Mouse (Mus musculus): ENCODE data around the gene Rragd. TPM values are rescaled to one million over a fixed set of nuclear protein-coding genes. Genes with fewer than 3 reads are reported as not detected.

Gene Rragd
- polyA plus RNA-seq, 1 experiment from 2014 or later: 26.8 TPM

DNA sequence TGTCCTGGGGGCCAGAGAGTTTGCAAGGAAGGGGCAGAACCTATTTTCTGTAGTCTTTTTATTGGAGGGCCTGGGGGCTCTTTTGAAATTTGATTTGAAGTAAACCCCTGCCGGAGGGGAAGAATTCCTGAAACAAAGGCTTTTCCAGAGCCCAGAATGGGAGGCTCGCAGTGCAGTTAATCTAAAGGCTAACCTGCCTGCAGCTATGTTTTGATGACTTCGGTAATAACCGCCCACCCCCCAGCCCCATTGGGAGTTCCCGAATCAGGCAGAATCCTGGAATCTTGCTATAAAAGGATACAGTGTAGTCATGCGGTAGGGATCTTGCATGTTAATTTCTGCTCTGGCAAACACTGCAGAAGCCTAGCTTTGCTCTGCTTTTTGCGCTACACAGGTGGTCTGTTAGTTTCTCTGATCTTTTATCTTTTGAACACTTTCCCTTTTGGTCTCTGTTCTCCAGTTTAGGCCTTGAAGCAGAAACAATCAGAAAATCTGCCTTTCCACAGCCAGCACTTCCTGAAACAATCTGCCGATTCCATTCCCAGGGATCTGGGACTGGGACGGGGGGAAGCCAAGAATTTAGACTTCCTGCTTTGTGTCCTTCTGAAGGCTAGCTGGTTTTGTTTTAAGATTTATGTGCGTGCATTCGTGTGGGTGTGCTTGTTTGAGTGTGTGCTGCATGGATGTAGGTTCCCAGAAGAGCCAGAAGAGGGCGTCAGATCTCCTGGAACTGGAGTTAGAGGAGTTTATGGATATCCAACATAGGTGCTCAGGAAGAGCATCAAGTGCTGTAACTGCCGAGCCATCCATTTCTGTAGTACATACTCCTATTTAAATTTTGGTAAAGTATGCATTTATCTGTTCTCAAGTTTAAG lies 2.2 kb downstream of the Rragd start:
- Histone ChIP-seq H3K4me2 (ENCODE audit: low read length) (peak overlapping the region; percentile 100), H3K9ac (ENCODE audit: low read depth, low read length) (no peak overlapping the region), H3K4me3 (replicated peaks; ENCODE audit: low read depth, low read length) (peak overlapping the region; percentile 70), H3K27ac (peak overlapping the region; percentile 42; the same call in 1 of the 2 replicates), H3K36me3 (ENCODE audit: insufficient read depth, low read length) (no peaks in the 10 kb centered on the region), H3K4me1 (replicated peaks; ENCODE audit: insufficient read depth, low read length) (peaks cover 12% of the 10 kb centered on the region), H3K27me3 (ENCODE audit: insufficient read depth, low read length) (no peaks in the 10 kb centered on the region), H3K9me3 (replicated peaks; ENCODE audit: low read length) (no peaks in the 10 kb centered on the region)
- peak; percentile 58 for DNase-seq (ENCODE audit: low spot score)
- WGBS: 20% methylated on average over 13 of the region's 13 CpGs
- no peak for ATAC-seq (replicated peaks; ENCODE audit: low FRiP score, low read depth)
- peak; percentile 60 for TF ChIP-seq CTCF (IDR thresholded peaks at IDR 0.05; ENCODE audit: low read depth)

DNA sequence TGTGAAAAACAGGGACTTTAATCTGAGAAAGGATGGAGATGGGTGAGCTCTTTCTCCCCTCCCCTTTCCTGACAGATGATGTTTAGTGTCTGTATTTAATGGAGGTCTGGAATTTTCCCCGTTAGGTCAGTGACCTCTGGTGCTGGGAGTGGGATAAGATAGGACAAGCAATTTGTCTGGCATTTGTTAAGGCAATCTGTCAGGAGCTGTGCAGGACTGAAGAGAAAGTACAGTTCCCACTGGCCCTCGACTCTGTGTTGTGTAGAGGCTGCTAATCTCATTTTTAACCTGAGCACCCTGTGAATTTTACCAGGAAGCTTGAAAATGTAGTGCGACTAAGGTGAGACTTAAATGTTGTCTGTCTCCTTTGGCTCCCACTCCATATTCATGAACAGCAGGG lies 2.8 kb downstream of the Rragd start:
- DNase-seq (ENCODE audit: low spot score): no peak
- TF ChIP-seq CTCF (IDR thresholded peaks at IDR 0.05; ENCODE audit: low read depth): no peak
- no peak for ATAC-seq (replicated peaks; ENCODE audit: low FRiP score, low read depth)
- 22% methylated on average over 3 of the region's 3 CpGs for WGBS
- Histone ChIP-seq H3K27me3 (ENCODE audit: insufficient read depth, low read length) (no peaks in the 10 kb centered on the region), H3K4me1 (replicated peaks; ENCODE audit: insufficient read depth, low read length) (peaks cover 12% of the 10 kb centered on the region), H3K9ac (ENCODE audit: low read depth, low read length) (no peak overlapping the region), H3K36me3 (ENCODE audit: insufficient read depth, low read length) (no peaks in the 10 kb centered on the region), H3K9me3 (replicated peaks; ENCODE audit: low read length) (no peaks in the 10 kb centered on the region), H3K4me2 (ENCODE audit: low read length) (no peak overlapping the region), H3K27ac (no peak overlapping the region), H3K4me3 (replicated peaks; ENCODE audit: low read depth, low read length) (no peak overlapping the region)

DNA sequence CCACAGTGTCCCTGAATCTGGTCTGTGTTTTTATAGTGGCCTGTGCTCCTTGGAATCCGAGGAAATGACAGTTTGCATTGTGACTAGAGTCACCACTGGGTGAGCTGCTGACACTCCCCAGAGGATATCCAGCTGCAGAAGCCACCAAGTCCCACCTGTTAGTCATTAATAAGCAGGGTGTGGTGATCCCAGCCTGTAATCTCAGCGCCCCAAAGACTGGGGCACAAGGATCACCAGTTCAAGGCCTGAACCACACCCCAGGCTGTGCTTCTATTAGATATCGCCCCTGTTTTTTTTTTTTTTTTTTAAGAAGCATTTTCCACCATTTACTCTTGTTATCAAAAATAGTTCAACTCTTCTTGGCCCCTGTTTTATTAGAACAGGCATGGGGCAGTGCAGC lies 4.2 kb downstream of the Rragd start:
- Histone ChIP-seq H3K4me3 (replicated peaks; ENCODE audit: low read depth, low read length) (no peak overlapping the region), H3K9me3 (replicated peaks; ENCODE audit: low read length) (no peaks in the 10 kb centered on the region), H3K27me3 (ENCODE audit: insufficient read depth, low read length) (no peaks in the 10 kb centered on the region), H3K4me2 (ENCODE audit: low read length) (no peak overlapping the region), H3K9ac (ENCODE audit: low read depth, low read length) (no peak overlapping the region), H3K27ac (no peak overlapping the region), H3K36me3 (ENCODE audit: insufficient read depth, low read length) (no peaks in the 10 kb centered on the region), H3K4me1 (replicated peaks; ENCODE audit: insufficient read depth, low read length) (peaks cover 12% of the 10 kb centered on the region)
- ATAC-seq (replicated peaks; ENCODE audit: low FRiP score, low read depth) (no peak), DNase-seq (ENCODE audit: low spot score) (no peak)
- TF ChIP-seq CTCF (IDR thresholded peaks at IDR 0.05; ENCODE audit: low read depth): no peak
- WGBS: 60% methylated on average over 3 of the region's 3 CpGs

DNA sequence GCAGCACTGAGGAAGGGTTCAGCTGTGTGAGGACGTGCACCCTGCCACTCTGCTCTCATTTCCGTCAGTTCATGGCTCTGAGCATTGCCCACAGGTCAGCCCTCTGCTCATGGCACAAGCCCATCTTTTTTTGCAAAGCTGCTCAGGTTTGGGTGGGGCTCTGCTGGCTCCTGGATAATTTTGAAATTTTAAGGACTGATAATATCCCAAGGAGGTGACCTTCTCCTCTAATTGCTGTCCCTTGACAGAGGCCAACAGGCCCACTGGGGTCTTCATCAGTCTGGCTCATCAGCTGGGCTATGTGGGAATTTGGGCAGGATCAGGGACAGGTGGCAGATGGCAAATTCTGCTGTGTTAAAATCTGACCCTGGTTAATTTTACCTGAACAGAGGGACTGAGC lies 6.5 kb downstream of the Rragd start:
- Histone ChIP-seq H3K4me1 (replicated peaks; ENCODE audit: insufficient read depth, low read length) (peaks cover 11% of the 10 kb centered on the region), H3K4me3 (replicated peaks; ENCODE audit: low read depth, low read length) (no peak overlapping the region), H3K9ac (ENCODE audit: low read depth, low read length) (no peak overlapping the region), H3K36me3 (ENCODE audit: insufficient read depth, low read length) (no peaks in the 10 kb centered on the region), H3K9me3 (replicated peaks; ENCODE audit: low read length) (no peaks in the 10 kb centered on the region), H3K27ac (no peak overlapping the region), H3K4me2 (ENCODE audit: low read length) (no peak overlapping the region), H3K27me3 (ENCODE audit: insufficient read depth, low read length) (no peaks in the 10 kb centered on the region)
- WGBS: 83% methylated on average over 2 of the region's 2 CpGs
- TF ChIP-seq CTCF (IDR thresholded peaks at IDR 0.05; ENCODE audit: low read depth): no peak
- DNase-seq (ENCODE audit: low spot score): no peak
- ATAC-seq (replicated peaks; ENCODE audit: low FRiP score, low read depth): no peak

DNA sequence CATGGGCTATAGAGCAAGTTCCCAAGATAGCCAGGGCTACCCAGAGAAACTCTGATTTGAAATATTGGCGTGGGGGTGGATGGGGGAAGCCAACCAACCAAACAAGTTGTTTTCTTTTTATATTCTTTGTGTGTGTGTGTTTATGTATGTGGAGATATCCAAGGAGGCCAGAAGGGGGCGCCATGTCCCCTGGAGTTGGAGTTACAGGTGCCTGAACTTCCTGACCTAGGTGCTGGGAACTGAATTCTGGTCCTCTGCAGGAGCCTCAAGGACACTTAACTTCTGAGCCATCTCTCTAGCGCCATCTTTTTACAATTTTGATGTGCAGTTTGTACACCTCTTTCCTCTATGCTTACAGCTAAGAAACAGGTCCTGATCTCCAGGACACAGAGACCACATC lies 11.3 kb downstream of the Rragd start:
- H3K4me3 ChIP-seq (replicated peaks; ENCODE audit: low read depth, low read length): no peak overlapping the region
- no peak overlapping the region for H3K27ac ChIP-seq
- H3K9me3 ChIP-seq (replicated peaks; ENCODE audit: low read length): no peaks in the 10 kb centered on the region
- no peaks in the 10 kb centered on the region for H3K27me3 ChIP-seq (ENCODE audit: insufficient read depth, low read length)
- no peak overlapping the region for H3K4me2 ChIP-seq (ENCODE audit: low read length)
- no peaks in the 10 kb centered on the region for H3K4me1 ChIP-seq (replicated peaks; ENCODE audit: insufficient read depth, low read length)
- TF ChIP-seq CTCF (IDR thresholded peaks at IDR 0.05; ENCODE audit: low read depth): no peak
- 71% methylated on average over 3 of the region's 3 CpGs for WGBS
- no peak for DNase-seq (ENCODE audit: low spot score)
- no peak for ATAC-seq (replicated peaks; ENCODE audit: low FRiP score, low read depth)
- no peaks in the 10 kb centered on the region for H3K36me3 ChIP-seq (ENCODE audit: insufficient read depth, low read length)
- H3K9ac ChIP-seq (ENCODE audit: low read depth, low read length): no peak overlapping the region

DNA sequence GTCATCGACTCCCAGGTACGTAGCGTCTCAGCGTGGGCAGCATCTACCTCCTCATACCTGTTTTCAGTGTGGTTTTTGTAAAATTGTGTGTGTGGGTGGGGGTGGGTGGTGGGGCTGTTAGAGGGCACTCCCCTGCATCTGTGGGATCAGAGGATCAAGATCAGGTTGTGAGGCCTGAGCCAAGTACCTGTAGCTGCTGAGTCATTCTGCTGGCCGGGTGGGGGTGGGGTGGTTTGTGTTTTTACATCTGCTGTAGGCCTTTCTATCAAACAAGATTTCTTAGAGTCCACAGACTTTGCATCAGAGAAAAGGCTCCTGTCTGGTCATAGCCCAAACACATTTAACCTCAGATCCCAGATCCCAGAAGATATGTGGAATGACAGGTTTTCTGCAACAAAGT lies 13.2 kb downstream of the Rragd start:
- 96% methylated on average over 5 of the region's 5 CpGs for WGBS
- Histone ChIP-seq H3K9me3 (replicated peaks; ENCODE audit: low read length) (no peaks in the 10 kb centered on the region), H3K27ac (no peak overlapping the region), H3K4me3 (replicated peaks; ENCODE audit: low read depth, low read length) (no peak overlapping the region), H3K36me3 (ENCODE audit: insufficient read depth, low read length) (no peaks in the 10 kb centered on the region), H3K27me3 (ENCODE audit: insufficient read depth, low read length) (no peaks in the 10 kb centered on the region), H3K4me1 (replicated peaks; ENCODE audit: insufficient read depth, low read length) (no peaks in the 10 kb centered on the region), H3K9ac (ENCODE audit: low read depth, low read length) (no peak overlapping the region), H3K4me2 (ENCODE audit: low read length) (no peak overlapping the region)
- DNase-seq (ENCODE audit: low spot score): no peak
- no peak for TF ChIP-seq CTCF (IDR thresholded peaks at IDR 0.05; ENCODE audit: low read depth)
- ATAC-seq (replicated peaks; ENCODE audit: low FRiP score, low read depth): no peak
